In the genomic region with DNA sequence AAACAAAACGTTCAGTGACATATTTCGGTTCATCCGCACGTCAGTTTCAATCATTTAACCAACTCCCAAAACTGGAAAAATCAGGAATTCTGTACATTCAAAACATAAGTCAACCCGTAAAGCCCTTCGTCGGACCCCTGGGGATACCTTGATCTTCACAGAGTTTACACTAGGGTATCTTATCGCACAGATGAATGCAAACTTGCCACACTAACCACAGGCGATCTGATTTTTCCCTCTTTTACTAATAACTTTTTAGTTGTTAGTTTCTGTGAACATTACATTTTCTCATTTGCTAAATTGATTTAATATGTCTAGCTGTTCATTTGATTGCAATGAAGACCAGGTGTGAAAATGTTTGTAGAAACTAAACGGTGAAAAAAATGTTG, we compare ENCODE assay signal across 8 mouse cellular contexts. TPM values are rescaled to one million over a fixed set of nuclear protein-coding genes. Genes with fewer than 3 reads are reported as not detected.
A peak's percentile ranks its signal among the peaks of the same experiment; 100 is the strongest.
DNase-seq lines count a peak whose midpoint lies in the region; ATAC-seq lines count a peak whose summit lies in the region.

No protein-coding gene starts in this region.

- H3K9ac ChIP-seq in kidney, embryonic 15.5 days: peak overlapping the region; percentile 81
- H3K9ac ChIP-seq in hindbrain, embryonic 16.5 days (ENCODE audit: low read depth, low read length): peak overlapping the region; percentile 62
- peak overlapping the region; percentile 72 for H3K9ac ChIP-seq in midbrain, embryonic 16.5 days (ENCODE audit: low read depth, low read length)

- no peaks in the 10 kb centered on the region for H3K9me3 ChIP-seq in kidney, embryonic 15.5 days (replicated peaks)
- H3K9me3 ChIP-seq in hindbrain, embryonic 16.5 days (ENCODE audit: control insufficient read depth, low read length): no peaks in the 10 kb centered on the region
- no peaks in the 10 kb centered on the region for H3K9me3 ChIP-seq in midbrain, embryonic 16.5 days (replicated peaks; ENCODE audit: control insufficient read depth, low read length, poor library complexity, severe bottlenecking)

- no peak for DNase-seq in kidney, postnatal 36 days
- DNase-seq in c-Kit-positive CD71-positive TER-119-positive erythroid progenitor cells, embryonic 14.5 days (ENCODE audit: low spot score): peak; percentile 28
- no peak for DNase-seq in urinary bladder, postnatal 14 days (ENCODE audit: low spot score)
- DNase-seq in natural killer cell, adult 2 months (ENCODE audit: low spot score in 2 of 2): no peak

- no peak for ATAC-seq in kidney, embryonic 15.5 days (replicated peaks; ENCODE audit: low FRiP score)
- ATAC-seq in hindbrain, embryonic 16.5 days: no peak
- ATAC-seq in midbrain, embryonic 16.5 days: no peak; the same call in 1 of the 2 replicates
- no peak for ATAC-seq in megakaryocyte progenitor cell, adult 5-6 weeks (replicated peaks; ENCODE audit: poor library complexity)

- 7% methylated on average over 10 of the region's 10 CpGs for WGBS in kidney, embryonic 15.5 days
- 7% methylated on average over 10 of the region's 10 CpGs for WGBS in hindbrain, embryonic 16.5 days
- WGBS in midbrain, embryonic 16.5 days: 9% methylated on average over 10 of the region's 10 CpGs

- peak overlapping the region; percentile 93 for H3K4me3 ChIP-seq in kidney, embryonic 15.5 days (replicated peaks)
- H3K4me3 ChIP-seq in hindbrain, embryonic 16.5 days (ENCODE audit: low read length): peak overlapping the region; percentile 60
- peak overlapping the region; percentile 78 for H3K4me3 ChIP-seq in midbrain, embryonic 16.5 days (ENCODE audit: low read depth, low read length)

- H3K4me2 ChIP-seq in kidney, embryonic 15.5 days: peak overlapping the region; percentile 58
- peak overlapping the region; percentile 78 for H3K4me2 ChIP-seq in hindbrain, embryonic 16.5 days (ENCODE audit: low read length)
- H3K4me2 ChIP-seq in midbrain, embryonic 16.5 days (ENCODE audit: low read length): peak overlapping the region; percentile 78

- no peak overlapping the region for H3K27ac ChIP-seq in kidney, embryonic 15.5 days
- H3K27ac ChIP-seq in hindbrain, embryonic 16.5 days (ENCODE audit: low read depth, low read length): no peak overlapping the region
- H3K27ac ChIP-seq in midbrain, embryonic 16.5 days (ENCODE audit: low read length): no peak overlapping the region

- no peaks in the 10 kb centered on the region for H3K27me3 ChIP-seq in kidney, embryonic 15.5 days
- H3K27me3 ChIP-seq in hindbrain, embryonic 16.5 days (replicated peaks; ENCODE audit: control insufficient read depth, insufficient read depth, low read length): no peaks in the 10 kb centered on the region
- no peaks in the 10 kb centered on the region for H3K27me3 ChIP-seq in midbrain, embryonic 16.5 days (ENCODE audit: control insufficient read depth, insufficient read depth, low read depth, low read length)

- peaks cover 9% of the 10 kb centered on the region for H3K4me1 ChIP-seq in kidney, embryonic 15.5 days
- peaks cover 3% of the 10 kb centered on the region for H3K4me1 ChIP-seq in hindbrain, embryonic 16.5 days (ENCODE audit: control insufficient read depth, insufficient read depth, low read depth, low read length)
- H3K4me1 ChIP-seq in midbrain, embryonic 16.5 days (ENCODE audit: control insufficient read depth, insufficient read depth, low read length): peaks cover 13% of the 10 kb centered on the region

- H3K36me3 ChIP-seq in kidney, embryonic 15.5 days: peaks cover 13% of the 10 kb centered on the region
- H3K36me3 ChIP-seq in hindbrain, embryonic 16.5 days (ENCODE audit: control insufficient read depth, insufficient read depth, low read length): peaks cover 5% of the 10 kb centered on the region
- H3K36me3 ChIP-seq in midbrain, embryonic 16.5 days (ENCODE audit: control insufficient read depth, insufficient read depth, low read length): peaks cover 6% of the 10 kb centered on the region; the same call in 1 of the 2 replicates

RNA-seq across cellular contexts. Expression of a gene that starts 0.8 kb away (rescaled TPM):
- polyA plus RNA-seq in kidney, embryonic 15.5 days (2015; fragmentation: Nextera tagmentation; extraction: Ambion mirVana): 27.2 and 27.6 TPM in 2 replicates
- polyA plus RNA-seq in hindbrain, embryonic 16.5 days (2015; fragmentation: Nextera tagmentation; extraction: Ambion mirVana): 11.5 and 12.3 TPM in 2 replicates
- polyA plus RNA-seq in midbrain, embryonic 16.5 days (2015; fragmentation: Nextera tagmentation; extraction: Ambion mirVana): 11.4 and 15.3 TPM in 2 replicates
- 38.0 and 39.6 TPM in 2 replicates for total RNA-seq in megakaryocyte progenitor cell, adult 5-6 weeks (2015)
- total RNA-seq in megakaryocyte progenitor cell, adult 5-6 weeks (2017): 47.1 and 63.8 TPM in 2 replicates

RNA-seq across cellular contexts. Expression of a gene that starts 18.8 kb away (rescaled TPM):
- polyA plus RNA-seq in kidney, embryonic 15.5 days (2015; fragmentation: Nextera tagmentation; extraction: Ambion mirVana): 29.0 and 30.4 TPM in 2 replicates
- polyA plus RNA-seq in hindbrain, embryonic 16.5 days (2015; fragmentation: Nextera tagmentation; extraction: Ambion mirVana): 22.5 and 25.2 TPM in 2 replicates
- polyA plus RNA-seq in midbrain, embryonic 16.5 days (2015; fragmentation: Nextera tagmentation; extraction: Ambion mirVana): 29.3 and 31.8 TPM in 2 replicates
- 23.4 and 40.3 TPM in 2 replicates for total RNA-seq in megakaryocyte progenitor cell, adult 5-6 weeks (2015)
- total RNA-seq in megakaryocyte progenitor cell, adult 5-6 weeks (2017): 28.3 and 34.9 TPM in 2 replicates

RNA-seq across cellular contexts. Expression of a gene that starts 32.8 kb away (rescaled TPM):
- polyA plus RNA-seq in kidney, embryonic 15.5 days (2015; fragmentation: Nextera tagmentation; extraction: Ambion mirVana): 0.91 and 1.0 TPM in 2 replicates
- polyA plus RNA-seq in hindbrain, embryonic 16.5 days (2015; fragmentation: Nextera tagmentation; extraction: Ambion mirVana): 0.13 and 0.45 TPM in 2 replicates
- 0.25 and 0.38 TPM in 2 replicates for polyA plus RNA-seq in midbrain, embryonic 16.5 days (2015; fragmentation: Nextera tagmentation; extraction: Ambion mirVana)
- total RNA-seq in megakaryocyte progenitor cell, adult 5-6 weeks (2015): 0.05 and 0.52 TPM in 2 replicates
- 0.37 and 0.84 TPM in 2 replicates for total RNA-seq in megakaryocyte progenitor cell, adult 5-6 weeks (2017)
